Mouse (Mus musculus) small intestine, adult 2 months (tissue): ENCODE results near the gene Eef1a2.

Experiments
- CTCF ChIP-seq: fragments of 200-500 bp; IDR thresholded peaks from 2 replicates; pipeline ENCODE4 v1.5.1; 2012; ENCODE audit warnings: low read depth, mild to moderate bottlenecking, control low read depth, inconsistent platforms, low read length, moderate library complexity, mixed read lengths; ENCODE audit not compliant: insufficient replicate concordance, insufficient read length; ENCODE audit errors: extremely low read depth
- POLR2A ChIP-seq: fragments of 200-500 bp; IDR thresholded peaks from 2 replicates; pipeline ENCODE4 v1.6.1; 2012; ENCODE audit warnings: low read depth, mild to moderate bottlenecking, control low read depth, inconsistent platforms, low read length, moderate library complexity

DNA sequence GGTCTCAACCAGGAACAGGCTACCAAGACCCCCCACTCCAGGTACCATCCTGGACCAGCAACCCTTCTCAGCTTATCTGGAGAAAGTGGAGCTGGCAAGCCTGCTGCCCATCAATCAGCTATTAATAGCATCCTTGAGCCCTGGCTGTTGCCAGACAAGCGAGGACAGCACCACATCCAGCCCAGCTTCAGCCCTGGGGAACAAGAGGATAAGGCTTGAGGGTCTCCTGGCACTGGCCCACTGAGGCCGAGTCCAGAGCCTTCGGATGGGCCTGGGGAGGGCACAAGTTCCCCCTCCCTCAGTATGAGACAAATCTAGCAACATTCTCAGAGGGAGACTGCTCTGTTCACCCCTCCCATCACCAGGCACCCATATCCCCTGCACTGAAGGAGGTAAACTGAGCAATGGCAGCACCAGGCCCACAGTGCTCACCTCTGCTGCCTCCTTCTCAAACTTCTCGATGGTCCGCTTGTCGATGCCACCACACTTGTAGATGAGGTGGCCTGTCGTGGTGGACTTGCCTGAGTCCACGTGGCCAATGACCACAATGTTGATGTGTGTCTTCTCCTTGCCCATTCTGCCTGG is 1.9 kb downstream of the Eef1a2 start:
- TF ChIP-seq CTCF (no peak), POLR2A (no peak)
